Mouse (Mus musculus) stomach, embryonic 16.5 days (tissue): ENCODE results near the gene Nme3. TPM values are rescaled to one million over a fixed set of nuclear protein-coding genes. Genes with fewer than 3 reads are reported as not detected.

Experiments
- ATAC-seq: fragments of 200-750 bp; cut with Nextera tagmentation; 2 replicates; pipeline ENCODE4 v1.8.0; 2017; ENCODE audit warnings: moderate number of reproducible peaks, moderate TSS enrichment; ENCODE audit not compliant: insufficient read depth, low FRiP score
- H3K27ac ChIP-seq: fragments of 300-500 bp; sonication (generic); 2 replicates; pipeline ENCODE4 v1.5.1; 2014; ENCODE audit warnings: low read length
- H3K27me3 ChIP-seq: fragments of 300-500 bp; sonication (generic); 2 replicates; pipeline ENCODE4 v1.6.1; 2014; ENCODE audit warnings: low read length, control low read depth, mixed read lengths; ENCODE audit not compliant: control insufficient read depth, insufficient read depth
- H3K36me3 ChIP-seq: fragments of 300-500 bp; sonication (generic); 2 replicates; pipeline ENCODE4 v1.6.1; 2014; ENCODE audit warnings: low read length; ENCODE audit not compliant: control insufficient read depth, insufficient read depth
- H3K4me1 ChIP-seq: fragments of 300-500 bp; sonication (generic); 2 replicates; pipeline ENCODE4 v1.6.1; 2014; ENCODE audit warnings: low read length, control low read depth, mixed read lengths; ENCODE audit not compliant: control insufficient read depth, insufficient read depth
- H3K4me2 ChIP-seq: fragments of 300-500 bp; sonication (generic); 2 replicates; pipeline ENCODE4 v1.6.1; 2014; ENCODE audit warnings: low read depth, low read length, mixed read lengths
- H3K4me3 ChIP-seq: fragments of 300-500 bp; sonication (generic); replicated peaks from 2 replicates; pipeline ENCODE4 v1.5.1; 2014; ENCODE audit warnings: mild to moderate bottlenecking, low read length
- H3K9ac ChIP-seq: fragments of 300-500 bp; sonication (generic); 2 replicates; pipeline ENCODE4 v1.6.1; 2014; ENCODE audit warnings: low read length
- H3K9me3 ChIP-seq: fragments of 300-500 bp; sonication (generic); replicated peaks from 2 replicates; pipeline ENCODE4 v1.6.1; 2016; ENCODE audit warnings: low read length, control low read depth; ENCODE audit not compliant: control insufficient read depth
- WGBS: fragments of 180-500 bp; shearing (Covaris S2); extraction: QIAGEN DNeasy Blood & Tissue Kit; methylation state at CpG from one replicate; pipeline ENCODE4 v1.1.7; 2014; 5-methylcytosine and 5-hydroxymethylcytosine counted together
- polyA plus RNA-seq: library from polyadenylated mRNA; unstranded; fragments of >200 nt; fragmentation: Nextera tagmentation; extraction: Ambion mirVana; gene quantifications from 2 replicates; pipeline ENCODE4 v1.2.1, GENCODE M21; 2015

Gene Nme3
- polyA plus RNA-seq, 1 experiment from 2014 or later: 64.8 TPM

DNA sequence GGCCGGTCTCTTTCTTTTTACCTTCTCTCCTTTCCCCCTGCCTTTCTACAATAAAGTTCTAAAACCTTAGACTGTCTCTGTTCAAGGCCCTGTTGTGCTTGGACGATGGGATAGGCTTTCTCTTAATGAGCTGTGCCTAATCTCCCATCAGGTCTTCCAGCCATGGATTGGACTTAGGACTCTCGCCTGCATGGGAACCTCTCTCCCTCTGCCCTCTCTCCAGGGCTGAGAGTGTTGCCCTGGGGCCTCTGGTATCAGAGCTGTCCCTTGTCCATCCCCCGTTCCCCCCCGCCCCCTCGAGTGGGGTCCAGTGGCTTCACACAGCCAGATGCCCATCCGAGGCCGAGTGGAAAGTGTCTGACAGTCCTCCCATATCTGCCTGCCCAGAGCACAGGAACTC is 21.3 kb upstream of the Nme3 start:
- no peak overlapping the region for H3K9ac ChIP-seq
- 78% methylated on average over 8 of the region's 8 CpGs for WGBS
- H3K27ac ChIP-seq: no peak overlapping the region
- H3K4me3 ChIP-seq: no peak overlapping the region
- no peaks in the 10 kb centered on the region for H3K36me3 ChIP-seq
- no peaks in the 10 kb centered on the region for H3K27me3 ChIP-seq
- H3K4me2 ChIP-seq: no peak overlapping the region
- H3K9me3 ChIP-seq: no peaks in the 10 kb centered on the region
- H3K4me1 ChIP-seq: peaks cover 6% of the 10 kb centered on the region; the same call in 1 of the 2 replicates
- ATAC-seq: no peak

DNA sequence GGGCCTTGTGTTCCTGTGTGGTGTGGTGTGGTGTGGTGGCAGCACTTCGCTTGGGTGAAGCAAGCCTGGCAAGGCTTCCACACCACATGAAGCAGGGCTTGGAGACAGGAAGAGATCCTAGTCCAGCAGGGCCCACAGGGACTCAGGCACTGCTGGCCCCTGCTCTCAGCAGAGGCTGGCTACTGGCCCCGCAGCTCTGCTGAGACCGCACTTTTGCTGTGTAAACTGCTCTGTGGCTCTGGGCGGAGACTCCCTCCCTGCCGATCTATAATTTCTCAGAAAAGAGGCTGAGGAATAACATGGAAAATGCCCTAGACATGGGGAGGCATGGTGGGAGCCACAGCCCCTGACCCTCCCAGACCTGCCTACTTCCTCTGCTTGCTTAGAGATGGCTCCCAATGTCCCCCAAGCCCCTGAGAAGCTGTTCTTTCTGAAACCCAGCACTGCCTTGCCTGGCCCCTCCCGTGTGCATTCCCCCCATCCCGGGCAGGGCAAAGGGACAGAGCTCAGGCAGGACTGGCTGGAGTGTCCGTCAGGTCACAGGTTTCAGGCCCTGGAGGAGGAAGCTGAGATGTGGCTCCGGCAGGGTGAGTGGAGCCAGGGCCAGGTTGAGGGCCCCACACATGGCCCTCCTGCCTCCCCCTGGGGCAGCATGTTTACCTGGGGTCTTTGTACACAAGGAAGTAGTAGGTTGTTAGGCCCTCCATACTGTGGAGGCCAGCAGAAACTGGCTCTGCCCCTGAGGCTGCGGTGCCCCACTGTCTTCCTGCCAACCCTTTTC is 18.8 kb upstream of the Nme3 start:
- ATAC-seq: peak; percentile 38
- 33% methylated on average over 10 of the region's 10 CpGs for WGBS
- Histone ChIP-seq H3K27ac (peak overlapping the region; percentile 46; the same call in 1 of the 2 replicates), H3K4me1 (peaks cover 6% of the 10 kb centered on the region; the same call in 1 of the 2 replicates), H3K9ac (peak overlapping the region; percentile 66), H3K4me2 (peak overlapping the region; percentile 44), H3K9me3 (no peaks in the 10 kb centered on the region), H3K4me3 (peak overlapping the region; percentile 16; the same call in 1 of the 2 replicates), H3K36me3 (no peaks in the 10 kb centered on the region), H3K27me3 (no peaks in the 10 kb centered on the region)

DNA sequence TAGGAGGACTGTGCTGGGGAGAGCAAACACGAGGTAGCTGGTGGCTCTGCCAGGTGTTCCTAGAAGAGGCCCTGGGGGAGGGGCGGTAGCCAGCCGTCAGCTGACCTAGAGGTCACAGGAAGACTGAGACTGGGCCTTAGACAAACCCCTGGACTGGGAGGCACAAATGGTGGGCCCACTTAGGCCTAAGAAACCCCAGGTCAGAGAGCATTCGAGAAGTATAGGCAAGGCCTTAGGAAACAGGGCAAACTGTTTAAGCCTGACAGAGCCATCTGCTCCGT is 18.2 kb upstream of the Nme3 start:
- Histone ChIP-seq H3K9me3 (no peaks in the 10 kb centered on the region), H3K36me3 (no peaks in the 10 kb centered on the region), H3K9ac (peak overlapping the region; percentile 66), H3K27ac (peak overlapping the region; percentile 46), H3K4me1 (peaks cover 6% of the 10 kb centered on the region; the same call in 1 of the 2 replicates), H3K4me2 (peak overlapping the region; percentile 44), H3K4me3 (peak overlapping the region; percentile 16), H3K27me3 (no peaks in the 10 kb centered on the region)
- WGBS: 16% methylated on average over 5 of the region's 5 CpGs
- ATAC-seq: peak; percentile 73

DNA sequence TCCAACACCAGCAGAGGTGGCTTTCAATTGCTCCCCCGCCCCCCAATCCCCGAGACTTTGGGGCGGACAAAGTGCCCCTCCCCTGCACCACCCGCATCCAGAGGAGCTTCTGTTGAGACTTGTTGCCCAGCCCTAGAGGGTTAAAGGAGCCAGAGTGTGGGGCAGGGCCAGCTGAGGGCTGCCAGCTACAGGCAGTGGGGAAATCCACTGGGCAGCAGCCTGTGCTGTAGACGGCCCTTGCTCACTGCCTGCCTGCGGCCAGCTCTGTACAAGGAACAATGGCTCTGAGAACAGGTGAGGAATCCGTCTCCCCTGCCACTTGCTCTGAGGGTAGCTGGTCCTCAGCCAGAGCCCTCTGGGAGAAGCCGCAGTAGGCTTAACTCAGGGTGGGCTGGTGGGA is 17.8 kb upstream of the Nme3 start:
- ATAC-seq: peak; percentile 18; the same call in 1 of the 2 replicates
- 65% methylated on average over 8 of the region's 8 CpGs for WGBS

DNA sequence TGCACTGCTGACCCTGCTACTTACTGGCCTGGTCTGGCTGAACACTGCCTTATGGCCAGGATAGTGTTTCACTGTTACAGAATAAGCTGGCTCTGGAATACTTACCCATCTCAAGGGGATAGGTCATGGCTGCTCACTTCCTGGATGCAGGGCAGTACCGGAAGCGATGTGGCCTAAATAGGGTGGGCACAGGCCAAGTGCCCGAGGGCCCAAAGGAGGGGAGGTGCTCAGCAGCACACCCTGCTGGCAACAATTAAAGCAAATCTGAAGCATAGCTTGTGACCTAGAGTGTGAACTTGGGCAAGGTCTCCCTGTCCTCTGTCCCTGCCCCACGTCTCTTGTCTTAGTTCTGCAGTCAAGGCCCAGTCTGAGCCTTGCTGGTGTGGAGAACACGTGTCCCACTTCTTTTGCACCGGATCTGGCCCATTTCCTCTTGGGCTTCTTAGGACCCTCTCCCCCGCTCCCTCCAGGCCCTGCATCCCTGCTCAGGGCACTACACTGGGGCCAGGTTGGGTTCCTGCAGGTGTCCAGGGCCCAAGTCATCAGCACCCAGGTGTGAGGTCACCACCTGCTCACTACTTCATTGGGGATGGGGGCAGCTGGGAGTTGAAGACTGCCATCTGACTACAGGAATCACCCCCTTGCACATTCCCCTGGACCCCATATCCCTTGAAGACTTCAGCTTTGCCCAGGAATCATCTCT is 14.4 kb upstream of the Nme3 start:
- Histone ChIP-seq H3K9me3 (no peaks in the 10 kb centered on the region), H3K27ac (no peak overlapping the region), H3K4me2 (no peak overlapping the region), H3K4me3 (no peak overlapping the region), H3K36me3 (no peaks in the 10 kb centered on the region; the same call in 1 of the 2 replicates), H3K9ac (no peak overlapping the region), H3K27me3 (no peaks in the 10 kb centered on the region), H3K4me1 (peaks cover 12% of the 10 kb centered on the region)
- no peak for ATAC-seq
- WGBS: 45% methylated on average over 7 of the region's 7 CpGs

More for the DNA sequence above, 17.8 kb upstream of the Nme3 start:
- H3K27me3 ChIP-seq: no peaks in the 10 kb centered on the region
- H3K36me3 ChIP-seq: no peaks in the 10 kb centered on the region
- H3K9ac ChIP-seq: peak overlapping the region; percentile 66
- peak overlapping the region; percentile 3; the same call in 1 of the 2 replicates for H3K4me3 ChIP-seq
- H3K9me3 ChIP-seq: no peaks in the 10 kb centered on the region
- H3K4me2 ChIP-seq: peak overlapping the region; percentile 44; the same call in 1 of the 2 replicates
- H3K27ac ChIP-seq: peak overlapping the region; percentile 46; the same call in 1 of the 2 replicates
- H3K4me1 ChIP-seq: peaks cover 6% of the 10 kb centered on the region; the same call in 1 of the 2 replicates

DNA sequence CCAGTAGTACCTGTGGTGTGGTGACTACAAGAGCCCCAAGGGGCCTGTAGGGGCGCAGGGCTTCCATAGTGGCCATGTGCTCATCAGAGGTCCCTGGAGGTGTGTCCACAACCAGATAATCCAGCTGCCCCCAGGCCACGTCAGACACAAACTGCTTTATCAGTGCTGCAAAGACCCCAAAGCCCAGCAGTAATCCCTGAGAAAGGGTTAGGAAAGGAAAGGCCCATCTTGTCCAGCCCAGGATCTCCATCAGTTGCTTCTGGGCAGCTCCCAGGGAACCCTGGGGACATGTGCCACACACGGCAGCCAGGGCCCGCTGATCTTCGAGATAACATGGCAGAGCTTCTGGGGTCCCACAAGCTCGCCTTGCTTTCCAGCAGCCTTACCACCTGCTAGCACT is 11.9 kb upstream of the Nme3 start:
- Histone ChIP-seq H3K9me3 (no peaks in the 10 kb centered on the region), H3K27me3 (no peaks in the 10 kb centered on the region), H3K27ac (no peak overlapping the region), H3K36me3 (no peaks in the 10 kb centered on the region; the same call in 1 of the 2 replicates), H3K4me2 (no peak overlapping the region), H3K9ac (no peak overlapping the region), H3K4me3 (no peak overlapping the region), H3K4me1 (peaks cover 18% of the 10 kb centered on the region)
- ATAC-seq: no peak
- WGBS: 84% methylated on average over 6 of the region's 6 CpGs

DNA sequence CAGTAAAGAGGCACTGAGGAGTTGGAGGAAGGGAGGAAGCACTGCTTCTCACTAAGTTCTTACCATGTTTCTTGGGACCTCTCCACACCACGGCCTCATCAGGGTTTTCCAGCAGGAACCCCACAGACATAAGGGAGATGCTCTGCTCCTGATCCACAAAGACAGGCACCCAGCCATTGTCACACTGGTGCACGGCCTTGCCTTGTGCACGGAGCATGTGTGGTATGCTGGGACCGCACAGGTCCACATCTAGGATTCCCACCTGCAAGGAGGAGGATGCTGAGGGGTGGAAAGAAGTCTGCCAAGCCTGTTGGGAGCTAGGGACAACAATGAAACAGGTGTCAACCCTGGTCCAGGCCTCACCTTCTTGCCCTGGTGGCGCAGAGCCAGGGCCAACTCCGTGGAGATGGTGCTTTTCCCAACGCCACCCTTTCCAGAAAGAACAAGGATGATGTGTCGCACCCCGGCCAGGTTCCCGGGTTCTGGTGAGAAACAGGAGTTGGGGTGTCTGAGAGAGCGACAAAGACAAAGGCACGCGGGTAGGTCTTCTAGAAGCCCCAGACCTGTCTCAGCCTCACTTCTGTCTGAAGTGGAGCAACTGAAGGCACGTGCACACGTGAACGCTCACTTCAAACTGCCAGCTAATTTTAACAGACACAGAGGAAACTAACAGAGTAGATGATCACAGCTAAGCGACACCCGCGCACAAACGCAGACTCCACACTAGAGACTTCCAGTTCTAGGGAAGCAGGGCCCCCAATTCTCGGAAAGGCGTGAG is 10.8 kb upstream of the Nme3 start:
- Histone ChIP-seq H3K9ac (peak overlapping the region; percentile 71), H3K27me3 (no peaks in the 10 kb centered on the region)
- 21% methylated on average over 22 of the region's 22 CpGs for WGBS

DNA sequence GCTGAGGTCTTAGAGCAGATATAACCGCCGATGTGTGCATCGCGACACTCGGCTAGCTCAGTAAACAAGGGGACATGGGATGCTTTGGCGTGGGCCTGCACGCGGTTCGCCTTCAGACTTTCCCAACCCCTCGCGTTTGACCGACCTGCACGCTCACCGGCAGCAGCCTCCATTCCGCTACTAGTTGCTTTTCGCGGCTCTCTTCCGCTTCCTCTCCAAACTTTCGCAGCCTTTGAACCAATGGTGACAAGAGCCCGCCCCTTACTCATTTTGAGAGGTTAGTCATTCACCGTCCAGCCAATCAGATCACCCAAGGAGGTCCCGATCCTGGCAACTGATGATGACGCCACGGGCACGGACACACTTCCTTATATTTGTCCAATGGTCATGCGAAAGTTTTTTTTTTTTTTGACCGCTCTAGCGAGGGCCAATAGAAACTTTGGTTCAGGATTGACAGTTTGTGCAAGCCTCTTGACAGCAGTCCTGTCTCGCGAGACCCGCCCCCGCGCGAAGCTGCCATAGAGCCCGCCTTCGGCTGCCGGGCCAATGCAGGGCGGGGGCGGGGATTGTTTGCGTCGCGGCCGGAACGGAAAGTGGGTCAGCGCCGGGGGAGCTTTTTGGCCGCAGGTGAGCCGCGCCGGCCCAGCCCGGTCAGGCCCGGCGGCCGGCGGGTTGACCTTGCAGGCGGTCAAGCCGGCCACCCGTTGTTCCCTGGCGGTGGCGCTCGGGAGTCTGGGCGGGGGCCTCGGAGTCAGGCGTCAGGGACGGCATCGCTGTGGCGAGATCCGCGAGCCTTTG is 10.0 kb upstream of the Nme3 start, which contains the start of the genes Nubp2 and Spsb3:
Gene Nubp2, minus strand, starts transcription at position 216 of the 798 bp plus-strand sequence.
Gene Spsb3, plus strand, starts transcription at position 510 of the 798 bp plus-strand sequence.
- Histone ChIP-seq H3K27me3 (no peaks in the 10 kb centered on the region), H3K4me2 (peak within 1 kb of the TSS; percentile 98), H3K9me3 (no peaks in the 10 kb centered on the region), H3K36me3 (peaks cover 8% of the 10 kb centered on the region; the same call in 1 of the 2 replicates), H3K9ac (peak within 1 kb of the TSS; percentile 90), H3K4me1 (peaks cover 18% of the 10 kb centered on the region), H3K27ac (peak within 1 kb of the TSS; percentile 64), H3K4me3 (peak within 1 kb of the TSS; percentile 94)
- WGBS: under 1% methylated on average over 69 of the region's 69 CpGs
- peak; percentile 97 for ATAC-seq

More for the DNA sequence above, 10.8 kb upstream of the Nme3 start:
- Histone ChIP-seq H3K36me3 (no peaks in the 10 kb centered on the region; the same call in 1 of the 2 replicates), H3K4me3 (peak overlapping the region; percentile 81), H3K27ac (no peak overlapping the region), H3K4me2 (peak overlapping the region; percentile 63), H3K4me1 (peaks cover 18% of the 10 kb centered on the region), H3K9me3 (no peaks in the 10 kb centered on the region)
- no peak for ATAC-seq
